ENCODE assay signal across 8 mouse cellular contexts in genomic region chr11:75655621-75656545, GRCm38 (mm10). TPM values are rescaled to one million over a fixed set of nuclear protein-coding genes. Genes with fewer than 3 reads are reported as not detected.
DNase-seq lines count a peak whose midpoint lies in the region; ATAC-seq lines count a peak whose summit lies in the region.

No protein-coding gene starts in this region.

- intact Hi-C loops in left cerebral cortex, postnatal 36 days (cut with DNase I) = no loop called here

- peak; percentile 62 for DNase-seq in MN1 (ENCODE audit: low spot score)
- DNase-seq in cerebellum, adult 18-20 months = peak; percentile 62 to 74
- peak; percentile 69 to 75 for DNase-seq in left cerebral cortex, postnatal 36 days (ENCODE audit: low spot score in 2 of 2)
- peak; percentile 51 for DNase-seq in mesoderm, embryonic 11.5 days (ENCODE audit: low read depth, low spot score)
- DNase-seq in right cerebral cortex, postnatal 4 days = peak; percentile 68
- peak; percentile 82 to 83 for DNase-seq in urinary bladder, postnatal 36 days (ENCODE audit: low spot score in 2 of 2)

- ATAC-seq in frontal cortex, adult (ENCODE audit: low TSS enrichment) = peak; percentile 25; the same call in 1 of the 2 replicates
- 0 out of 2 replicates have a peak, but pooled peaks have one; percentile 29 for ATAC-seq in hindbrain, embryonic 12.5 days (ENCODE audit: low FRiP score)

- peak overlapping the region; percentile 67 for H3K9ac ChIP-seq in hindbrain, embryonic 12.5 days

- WGBS in hindbrain, embryonic 12.5 days = 1% methylated on average over 77 of the region's 78 CpGs

- no peaks in the 10 kb centered on the region for H3K9me3 ChIP-seq in hindbrain, embryonic 12.5 days (replicated peaks)

- peaks cover 3% of the 10 kb centered on the region; the same call in 1 of the 2 replicates for H3K36me3 ChIP-seq in hindbrain, embryonic 12.5 days

- peaks cover 43% of the 10 kb centered on the region for H3K27me3 ChIP-seq in hindbrain, embryonic 12.5 days

- H3K4me3 ChIP-seq in hindbrain, embryonic 12.5 days = peak overlapping the region; percentile 65

- H3K27ac ChIP-seq in hindbrain, embryonic 12.5 days = no peak overlapping the region

- peaks cover 40% of the 10 kb centered on the region for H3K4me1 ChIP-seq in hindbrain, embryonic 12.5 days

- H3K4me2 ChIP-seq in hindbrain, embryonic 12.5 days (replicated peaks) = peak overlapping the region; percentile 99

RNA-seq across cellular contexts. Expression of gene Myo1c, which starts 5.6 kb away (rescaled TPM):
- 18.7 and 19.3 TPM in 2 replicates for polyA plus RNA-seq in hindbrain, embryonic 12.5 days (2016; fragmentation: Nextera tagmentation; extraction: Ambion mirVana)
- 10 to 100 TPM; 18.0 to 20.7 TPM for total RNA-seq in left cerebral cortex, postnatal 36 days (2021)

RNA-seq across cellular contexts. Expression of gene Crk, which starts 23.2 kb away (rescaled TPM):
- polyA plus RNA-seq in hindbrain, embryonic 12.5 days (2016; fragmentation: Nextera tagmentation; extraction: Ambion mirVana) = 136 and 138 TPM in 2 replicates
- total RNA-seq in left cerebral cortex, postnatal 36 days (2021) = 100 to 1,000 TPM; 130 to 133 TPM

RNA-seq across cellular contexts. Expression of gene Inpp5k, which starts 25.1 kb away (rescaled TPM):
- 28.7 and 30.3 TPM in 2 replicates for polyA plus RNA-seq in hindbrain, embryonic 12.5 days (2016; fragmentation: Nextera tagmentation; extraction: Ambion mirVana)
- 10 to 100 TPM; 39.1 to 43.1 TPM for total RNA-seq in left cerebral cortex, postnatal 36 days (2021)
